ENCODE assay signal across 8 mouse cellular contexts in genomic region chr5:66619195-66619594, GRCm38 (mm10). TPM values are rescaled to one million over a fixed set of nuclear protein-coding genes. Genes with fewer than 3 reads are reported as not detected.
A peak's percentile ranks its signal among the peaks of the same experiment; 100 is the strongest.
DNase-seq lines count a peak whose midpoint lies in the region; ATAC-seq and TF ChIP-seq lines count a peak whose summit lies in the region.

No protein-coding gene starts in this region.

- no peak for ATAC-seq in lung, postnatal 0 days
- ATAC-seq in limb, embryonic 15.5 days (ENCODE audit: insufficient number of reproducible peaks, low FRiP score, low TSS enrichment, low read depth) = no peak
- ATAC-seq in stomach, embryonic 16.5 days (ENCODE audit: insufficient read depth, low FRiP score) = no peak

- no peak overlapping the region for H3K9ac ChIP-seq in lung, postnatal 0 days (replicated peaks; ENCODE audit: low read depth)
- H3K9ac ChIP-seq in limb, embryonic 15.5 days = no peak overlapping the region
- H3K9ac ChIP-seq in stomach, embryonic 16.5 days (ENCODE audit: low read length) = peak overlapping the region; percentile 52

- H3K36me3 ChIP-seq in lung, postnatal 0 days (ENCODE audit: insufficient read depth, low read length) = no peaks in the 10 kb centered on the region
- no peaks in the 10 kb centered on the region for H3K36me3 ChIP-seq in limb, embryonic 15.5 days
- H3K36me3 ChIP-seq in stomach, embryonic 16.5 days (ENCODE audit: control insufficient read depth, insufficient read depth, low read length) = no peaks in the 10 kb centered on the region

- peaks cover 21% of the 10 kb centered on the region; the same call in 1 of the 2 replicates for H3K4me1 ChIP-seq in lung, postnatal 0 days (ENCODE audit: insufficient read depth, low read depth, low read length)
- peaks cover 42% of the 10 kb centered on the region for H3K4me1 ChIP-seq in limb, embryonic 15.5 days
- 0 out of 2 replicates have a peak, but pooled peaks cover 7% of the 10 kb centered on the region for H3K4me1 ChIP-seq in stomach, embryonic 16.5 days (ENCODE audit: control insufficient read depth, insufficient read depth, low read length)

- 39% methylated on average over 11 of the region's 11 CpGs for WGBS in lung, postnatal 0 days
- WGBS in limb, embryonic 15.5 days = 30% methylated on average over 11 of the region's 11 CpGs
- WGBS in stomach, embryonic 16.5 days = 40% methylated on average over 11 of the region's 11 CpGs

- no peak for TF ChIP-seq CTCF in lung, postnatal 0 days (IDR thresholded peaks at IDR 0.05)

- H3K4me3 ChIP-seq in lung, postnatal 0 days (ENCODE audit: low read depth, low read length) = no peak overlapping the region; the same call in 1 of the 2 replicates
- H3K4me3 ChIP-seq in limb, embryonic 15.5 days = 0 out of 2 replicates have a peak overlapping the region, but pooled peaks have one; percentile 84
- H3K4me3 ChIP-seq in stomach, embryonic 16.5 days (replicated peaks; ENCODE audit: low read length) = peak overlapping the region; percentile 79

- peak overlapping the region; percentile 83 for H3K4me2 ChIP-seq in lung, postnatal 0 days (replicated peaks; ENCODE audit: low read depth, low read length)
- peak overlapping the region; percentile 84 for H3K4me2 ChIP-seq in limb, embryonic 15.5 days
- peak overlapping the region; percentile 92 for H3K4me2 ChIP-seq in stomach, embryonic 16.5 days (ENCODE audit: low read depth, low read length)

- peak; percentile 59 for DNase-seq in cerebellum, adult 11-12 months
- DNase-seq in cerebellum, postnatal 4 days (ENCODE audit: low spot score in 2 of 2) = no peak
- no peak for DNase-seq in lung, postnatal 0 days (ENCODE audit: low spot score)
- DNase-seq in lung, postnatal 10 days = no peak
- no peak for DNase-seq in spleen, postnatal 4 days (ENCODE audit: low spot score in 2 of 2)
- DNase-seq in right cerebral cortex, postnatal 14 days = no peak

- no peak for TF ChIP-seq EP300 in lung, postnatal 0 days (IDR thresholded peaks at IDR 0.05)

- peak overlapping the region; percentile 93; the same call in 1 of the 2 replicates for H3K27ac ChIP-seq in lung, postnatal 0 days (ENCODE audit: low read length)
- peak overlapping the region; percentile 44 for H3K27ac ChIP-seq in limb, embryonic 15.5 days
- H3K27ac ChIP-seq in stomach, embryonic 16.5 days (ENCODE audit: low read length) = peak overlapping the region; percentile 30; the same call in 1 of the 2 replicates

- no peaks in the 10 kb centered on the region for H3K27me3 ChIP-seq in lung, postnatal 0 days (replicated peaks; ENCODE audit: insufficient read depth, low read length)
- H3K27me3 ChIP-seq in limb, embryonic 15.5 days = no peaks in the 10 kb centered on the region
- no peaks in the 10 kb centered on the region for H3K27me3 ChIP-seq in stomach, embryonic 16.5 days (ENCODE audit: control insufficient read depth, insufficient read depth, low read length)

- no peaks in the 10 kb centered on the region for H3K9me3 ChIP-seq in lung, postnatal 0 days (ENCODE audit: low read length)
- H3K9me3 ChIP-seq in limb, embryonic 15.5 days = no peaks in the 10 kb centered on the region
- H3K9me3 ChIP-seq in stomach, embryonic 16.5 days (replicated peaks; ENCODE audit: control insufficient read depth, low read length) = no peaks in the 10 kb centered on the region

RNA-seq across cellular contexts. Expression of gene Apbb2, which starts 0.6 kb away (rescaled TPM):
- polyA plus RNA-seq in lung, postnatal 0 days (2015; fragmentation: Nextera tagmentation; extraction: Ambion mirVana) = 48.9 and 50.4 TPM in 2 replicates
- 43.2 and 45.6 TPM in 2 replicates for polyA plus RNA-seq in limb, embryonic 15.5 days (2015; fragmentation: Nextera tagmentation; extraction: Ambion mirVana)
- 33.7 and 33.9 TPM in 2 replicates for polyA plus RNA-seq in stomach, embryonic 16.5 days (2015; fragmentation: Nextera tagmentation; extraction: Ambion mirVana)

RNA-seq across cellular contexts. Expression of gene Uchl1, which starts 56.7 kb away (rescaled TPM):
- 18.3 and 18.8 TPM in 2 replicates for polyA plus RNA-seq in lung, postnatal 0 days (2015; fragmentation: Nextera tagmentation; extraction: Ambion mirVana)
- polyA plus RNA-seq in limb, embryonic 15.5 days (2015; fragmentation: Nextera tagmentation; extraction: Ambion mirVana) = 69.7 and 75.2 TPM in 2 replicates
- 62.1 and 76.3 TPM in 2 replicates for polyA plus RNA-seq in stomach, embryonic 16.5 days (2015; fragmentation: Nextera tagmentation; extraction: Ambion mirVana)

Comparison
In these comparisons a context has a peak if more than half of its experiments do, and no peak if none do; other contexts are left out.
1. H3K27ac ChIP-seq: peak in every context shown above with its lines; median percentile 93 in lung, postnatal 0 days; 44 in limb, embryonic 15.5 days; 30 in stomach, embryonic 16.5 days.